Mouse (Mus musculus) heart, postnatal 25 days (tissue): ENCODE data around the gene Olfr220. TPM values are rescaled to one million over a fixed set of nuclear protein-coding genes. Genes with fewer than 3 reads are reported as not detected.

Source experiments
- DNase-seq: peaks from one replicate; pipeline ENCODE4 v3.0.0; 2022; ENCODE audit warnings: low spot score
- intact Hi-C: fragments of 180-260 bp; cut with DNase I; formaldehyde crosslinking; loops from one replicate; pipeline ENCODE4 v1.15.1; 2025
- total RNA-seq, 2 experiments: library from RNA; stranded (reverse); gene quantifications; 2 replicates each; pipeline ENCODE4 v1.2.3; 2021

The Olfr220 gene
- total RNA-seq, result not detected

DNA sequence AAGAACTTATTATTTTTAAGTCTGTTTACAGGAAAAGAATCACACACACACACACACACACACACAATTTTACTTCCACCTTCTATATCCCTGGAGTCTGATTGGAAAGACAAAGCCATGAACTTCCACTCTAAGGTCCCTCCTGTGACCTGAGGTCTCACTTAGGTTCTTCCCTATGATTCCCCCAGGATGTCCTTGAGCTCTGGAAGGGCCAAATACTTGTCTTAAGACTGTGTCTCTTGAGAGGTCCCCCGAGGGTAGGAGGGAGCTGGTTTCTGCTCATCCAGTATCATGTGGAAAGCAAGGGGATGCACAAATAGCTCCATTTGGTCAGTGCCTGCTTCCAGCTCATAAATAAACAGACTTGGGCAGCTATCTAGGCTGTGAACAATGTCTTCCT is at the start of gene Olfr220:
TSS of gene Olfr220 (plus strand) at position 301 of the 400 bp plus-strand sequence.
- no peak for DNase-seq
- intact Hi-C loops, result no loop called here

DNA sequence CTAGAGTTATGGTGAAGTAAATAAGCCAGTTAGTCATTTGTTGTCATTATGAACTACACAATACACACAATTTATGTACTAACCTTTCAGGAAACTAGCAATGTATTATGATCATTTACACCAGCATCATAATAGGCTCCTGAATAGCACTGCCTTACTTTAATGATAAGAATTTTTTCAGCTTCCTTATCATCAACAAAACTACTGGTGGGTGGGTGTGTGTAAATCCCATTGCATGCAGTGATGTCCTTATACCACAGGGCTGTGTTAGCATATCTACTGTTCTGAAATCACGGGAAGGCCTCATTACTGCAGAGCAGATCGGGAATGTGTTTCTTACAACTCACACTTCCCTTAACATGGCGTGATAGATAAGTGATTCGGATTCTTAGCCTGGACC is 18.9 kb upstream of the Olfr220 start:
- intact Hi-C loops, result no loop called here
- DNase-seq, result no peak

GRCm38 (mm10) chr1:174423764-174424163 is 18.1 kb upstream of the Olfr220 start, which contains the start of gene Olfr414:
Olfr414 (plus strand) TSS chr1:174424064.
- intact Hi-C loops, result no loop called here
- no peak for DNase-seq

GRCm38 (mm10) chr1:174426180-174426986 is 15.5 kb upstream of the Olfr220 start:
- DNase-seq, result no peak
- intact Hi-C loops, result no loop called here

- no peak for DNase-seq
- intact Hi-C loops, result no loop called here
Observed at GRCm38 (mm10) chr1:174427402-174427801, 14.5 kb upstream of the Olfr220 start.

DNA sequence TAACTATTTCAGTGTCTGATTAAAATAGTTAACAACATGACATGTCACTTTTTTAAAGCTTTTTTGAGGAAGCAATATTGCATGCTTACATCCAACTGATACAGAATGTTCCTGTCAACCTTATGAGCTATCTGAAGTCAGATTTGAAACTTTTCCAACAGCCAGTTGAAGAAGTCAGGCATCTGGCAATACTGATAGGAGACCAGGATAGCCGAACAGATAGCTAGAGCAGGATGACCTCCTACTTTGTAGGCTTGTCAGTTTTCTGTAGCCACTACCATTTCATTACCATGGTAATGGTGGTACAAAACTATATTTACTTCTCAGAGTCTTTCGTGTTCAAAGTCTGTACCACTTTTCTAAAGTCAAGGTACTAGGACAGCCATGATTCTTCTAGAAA is 13.5 kb upstream of the Olfr220 start:
- intact Hi-C loops, result no loop called here
- DNase-seq, result no peak

- intact Hi-C loops, result no loop called here
- no peak for DNase-seq
Observed at GRCm38 (mm10) chr1:174434121-174434520, 7.8 kb upstream of the Olfr220 start.

- no peak for DNase-seq
- intact Hi-C loops, result no loop called here
Observed at GRCm38 (mm10) chr1:174455100-174455499, 13.2 kb downstream of the Olfr220 start.

DNA sequence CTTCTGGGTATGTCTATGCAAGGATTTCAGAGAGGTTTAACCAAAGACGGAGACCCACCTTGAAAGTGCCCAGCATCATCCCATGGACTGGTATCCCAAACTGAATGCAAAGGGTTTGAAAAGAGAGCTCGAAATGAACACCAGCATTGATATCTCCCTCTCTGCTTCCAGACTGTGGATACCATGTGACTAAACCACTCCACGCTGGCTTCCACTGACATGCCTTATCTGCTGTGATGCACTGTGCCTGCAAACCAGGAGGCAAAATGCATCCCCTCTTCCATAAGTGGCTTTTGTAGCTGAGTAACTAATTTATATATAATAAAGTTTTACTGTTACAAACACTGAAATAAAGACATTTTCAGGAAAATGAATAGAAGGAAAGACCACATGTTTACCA is 23.5 kb downstream of the Olfr220 start:
- intact Hi-C loops, result loop anchor here (5.0 to 10.0 kb wide), 3 partner anchors 241 to 1008 kb away; no protein-coding TSS in a partner anchor
- no peak for DNase-seq

DNA sequence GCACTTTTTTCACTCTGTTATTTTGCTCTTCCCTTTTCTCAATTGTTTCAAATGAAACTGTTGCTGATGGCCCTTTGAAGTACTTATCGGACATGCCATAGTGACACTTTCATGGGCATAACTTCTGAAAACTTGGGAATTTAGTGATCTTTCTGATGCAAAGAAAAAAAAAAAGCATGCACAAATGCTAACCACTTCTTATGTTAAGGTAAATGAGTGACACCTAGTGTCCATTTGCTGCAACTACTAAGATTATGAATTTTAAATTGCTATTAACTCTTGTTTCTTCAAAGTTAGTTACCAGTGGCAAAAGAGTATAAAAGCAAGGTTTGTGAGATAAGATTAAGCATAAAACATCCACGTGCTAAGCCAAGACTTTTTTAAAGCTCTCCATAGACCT is 24.4 kb downstream of the Olfr220 start:
- DNase-seq, result no peak
- intact Hi-C loops, result loop anchor here (5.0 to 10.0 kb wide), 3 partner anchors 241 to 1009 kb away; no protein-coding TSS in a partner anchor

- DNase-seq, result no peak
- intact Hi-C loops, result loop anchor here (1.0 to 10.0 kb wide), 4 partner anchors 84 to 1012 kb away; no protein-coding TSS in a partner anchor
Observed at GRCm38 (mm10) chr1:174469736-174470135, 27.9 kb downstream of the Olfr220 start.

DNA sequence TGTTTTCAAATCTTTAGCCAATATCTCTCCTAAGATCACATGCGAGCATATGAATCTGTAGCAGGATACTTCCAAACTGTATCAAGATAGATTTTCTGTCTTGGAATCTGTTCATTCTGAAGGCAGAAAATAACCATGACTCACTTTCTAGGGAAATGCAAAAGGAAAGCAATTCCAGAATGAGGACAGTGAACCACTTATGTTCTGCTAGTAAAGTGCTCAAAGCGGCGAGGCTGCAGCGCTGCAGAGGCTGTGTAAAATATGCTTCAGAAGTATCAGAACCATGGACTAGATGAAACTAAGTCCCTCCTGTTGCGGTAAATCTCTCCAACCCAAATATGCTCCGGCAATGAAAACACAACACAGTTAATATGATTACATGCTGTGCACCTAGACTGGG is 40.7 kb downstream of the Olfr220 start:
- DNase-seq, result no peak
- intact Hi-C loops, result no loop called here

DNA sequence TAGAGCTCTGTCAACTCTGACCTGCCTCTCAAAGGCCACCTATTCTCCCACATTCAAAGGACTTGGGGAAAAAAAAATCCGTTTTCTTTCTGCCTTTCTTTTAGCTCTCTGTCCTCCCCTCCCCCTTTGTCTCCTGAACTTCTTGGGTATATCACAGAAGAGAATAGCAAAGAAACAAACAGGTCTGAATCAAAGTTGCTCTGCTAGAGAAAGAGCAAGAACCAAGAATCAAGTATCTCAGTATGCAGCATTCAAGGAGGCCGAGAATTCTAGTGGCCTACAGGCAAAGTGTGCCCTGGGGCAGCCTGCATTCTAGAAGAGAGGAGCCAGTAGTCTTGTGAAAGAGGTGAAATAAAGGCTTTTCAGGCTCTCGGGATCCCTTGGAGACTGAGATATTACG is 58.2 kb downstream of the Olfr220 start:
- intact Hi-C loops, result no loop called here
- DNase-seq, result no peak

Other genes with a start within 250 kb of the Olfr220 start
- not detected for gene Olfr419, start 190.0 kb upstream of the Olfr220 start, total RNA-seq
- gene Mptx1, start 111.6 kb upstream of the Olfr220 start, total RNA-seq, result not detected
- gene Olfr417, start 77.0 kb upstream of the Olfr220 start, total RNA-seq, result not detected
- gene Olfr248, start 51.0 kb upstream of the Olfr220 start, total RNA-seq, result not detected
- gene Olfr414, start 18.0 kb upstream of the Olfr220 start, total RNA-seq, result not detected
- under 1 TPM; 0.25 to 0.31 TPM for gene Fmn2, start 59.7 kb downstream of the Olfr220 start, total RNA-seq